Mouse (Mus musculus): Measurements from ENCODE around the gene Yod1.

DNA sequence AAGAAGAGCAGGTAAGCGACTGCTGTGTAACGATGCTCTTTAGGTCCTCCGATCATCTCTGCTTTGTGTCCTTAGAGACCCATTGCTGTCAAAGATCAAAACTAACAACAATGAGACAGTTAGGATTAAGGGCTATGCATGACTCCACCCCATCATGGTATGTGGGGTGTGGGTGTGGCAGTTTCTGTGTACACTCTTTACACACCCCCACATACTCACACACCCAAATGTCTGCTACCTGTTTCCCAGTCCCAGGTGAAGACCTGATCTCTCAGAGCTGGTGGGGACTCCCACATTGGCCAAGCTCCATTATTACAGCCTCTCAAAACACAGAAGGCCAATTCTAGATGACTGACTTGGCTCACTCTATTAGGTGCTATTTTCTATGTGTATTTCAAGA, 28.5 kb downstream of the Yod1 start:
- no peak for TF ChIP-seq FLI1 (IDR thresholded peaks at IDR 0.05; ENCODE audit: low read length)
- no peak for TF ChIP-seq GATA1 (IDR thresholded peaks at IDR 0.05; ENCODE audit: borderline replicate concordance, low read length)
